Mouse (Mus musculus) cerebellum, adult 11 months (tissue): ENCODE results near the gene Aspdh.

Experiments
- DNase-seq: peaks from one replicate; pipeline ENCODE4 v3.0.0; 2022

Gene Aspdh

GRCm38 (mm10) chr7:44465111-44465510 is at the start of gene Aspdh:
Gene Aspdh (plus strand): TSS chr7:44465391.
- peak; percentile 50 for DNase-seq

GRCm38 (mm10) chr7:44427666-44428065 is 37.5 kb upstream of the Aspdh start:
- DNase-seq: peak; percentile 34

GRCm38 (mm10) chr7:44428171-44428950 is 36.8 kb upstream of the Aspdh start:
- peak; percentile 53 for DNase-seq

GRCm38 (mm10) chr7:44428968-44429521 is 36.1 kb upstream of the Aspdh start, which contains the start of gene Lrrc4b:
Gene Lrrc4b (plus strand): TSS chr7:44429018.
- peak; percentile 58 for DNase-seq

- DNase-seq: peak; percentile 47
Observed at GRCm38 (mm10) chr7:44429534-44430488, 35.4 kb upstream of the Aspdh start.

- DNase-seq: peak; percentile 11
Observed at GRCm38 (mm10) chr7:44432550-44432949, 32.6 kb upstream of the Aspdh start.

- DNase-seq: peak; percentile 27
Observed at GRCm38 (mm10) chr7:44433371-44433770, 31.8 kb upstream of the Aspdh start.

GRCm38 (mm10) chr7:44434089-44434488 is 31.1 kb upstream of the Aspdh start:
- DNase-seq: no peak

GRCm38 (mm10) chr7:44435796-44436195 is 29.4 kb upstream of the Aspdh start:
- DNase-seq: peak; percentile 60

- peak; percentile 43 for DNase-seq
Observed at GRCm38 (mm10) chr7:44436267-44436666, 28.9 kb upstream of the Aspdh start.

GRCm38 (mm10) chr7:44437188-44437587 is 28.0 kb upstream of the Aspdh start:
- DNase-seq: peak; percentile 27

- peak; percentile 68 for DNase-seq
Observed at GRCm38 (mm10) chr7:44437933-44438332, 27.3 kb upstream of the Aspdh start.

- DNase-seq: no peak
Observed at GRCm38 (mm10) chr7:44439696-44440095, 25.5 kb upstream of the Aspdh start.

- DNase-seq: no peak
Observed at GRCm38 (mm10) chr7:44440479-44440878, 24.7 kb upstream of the Aspdh start.

GRCm38 (mm10) chr7:44441180-44441579 is 24.0 kb upstream of the Aspdh start:
- DNase-seq: no peak

- peak; percentile 69 for DNase-seq
Observed at GRCm38 (mm10) chr7:44441648-44442109, 23.5 kb upstream of the Aspdh start.

GRCm38 (mm10) chr7:44442407-44442821 is 22.8 kb upstream of the Aspdh start:
- DNase-seq: peak; percentile 60

- DNase-seq: peak; percentile 74
Observed at GRCm38 (mm10) chr7:44443268-44444173, 21.7 kb upstream of the Aspdh start.

GRCm38 (mm10) chr7:44444886-44445527 is 20.2 kb upstream of the Aspdh start:
- DNase-seq: peak; percentile 53

GRCm38 (mm10) chr7:44445528-44445923 is 19.7 kb upstream of the Aspdh start:
- peak; percentile 39 for DNase-seq
